Mouse (Mus musculus) neural tube, embryonic 15.5 days (tissue): ENCODE measurements around the gene Ect2l. TPM values are rescaled to one million over a fixed set of nuclear protein-coding genes. Genes with fewer than 3 reads are reported as not detected.

ENCODE experiments used
- ATAC-seq: fragments of 200-750 bp; cut with Nextera tagmentation; 2 replicates; pipeline ENCODE4 v1.8.0; 2017; ENCODE audit warnings: mild to moderate bottlenecking, moderate TSS enrichment, moderate library complexity; ENCODE audit not compliant: low FRiP score
- H3K27ac ChIP-seq: fragments of 300-500 bp; sonication (generic); replicated peaks from 2 replicates; pipeline ENCODE4 v1.5.1; 2015; ENCODE audit warnings: mild to moderate bottlenecking, inconsistent platforms
- H3K27me3 ChIP-seq: fragments of 300-500 bp; sonication (generic); replicated peaks from 2 replicates; pipeline ENCODE4 v1.6.1; 2015; ENCODE audit warnings: inconsistent platforms
- H3K36me3 ChIP-seq: fragments of 300-500 bp; sonication (generic); 2 replicates; pipeline ENCODE4 v1.6.1; 2015; ENCODE audit warnings: inconsistent platforms
- H3K4me1 ChIP-seq: fragments of 300-500 bp; sonication (generic); 2 replicates; pipeline ENCODE4 v1.6.1; 2015; ENCODE audit warnings: inconsistent platforms
- H3K4me2 ChIP-seq: fragments of 300-500 bp; sonication (generic); 2 replicates; pipeline ENCODE4 v1.6.1; 2015; ENCODE audit warnings: inconsistent platforms, mild to moderate bottlenecking, moderate library complexity
- H3K4me3 ChIP-seq: fragments of 300-500 bp; sonication (generic); replicated peaks from 2 replicates; pipeline ENCODE4 v1.5.1; 2015; ENCODE audit warnings: mild to moderate bottlenecking, inconsistent platforms
- H3K9ac ChIP-seq: fragments of 300-500 bp; sonication (generic); replicated peaks from 2 replicates; pipeline ENCODE4 v1.6.1; 2015; ENCODE audit warnings: mild to moderate bottlenecking, inconsistent platforms
- H3K9me3 ChIP-seq: fragments of 300-500 bp; sonication (generic); replicated peaks from 2 replicates; pipeline ENCODE4 v1.6.1; 2016; ENCODE audit warnings: inconsistent platforms
- WGBS: fragments of 180-500 bp; shearing (Covaris S2); methylation state at CpG from one replicate; pipeline ENCODE4 v1.1.7; 2015; ENCODE audit warnings: mixed read lengths; 5-methylcytosine and 5-hydroxymethylcytosine counted together
- polyA plus RNA-seq: library from polyadenylated mRNA; unstranded; fragments of >200 nt; fragmentation: Nextera tagmentation; extraction: Ambion mirVana; gene quantifications from 2 replicates; pipeline ENCODE4 v1.2.1, GENCODE M21; 2015

The Ect2l gene
- polyA plus RNA-seq, 1 experiment from 2014 or later = 0.49 TPM

GRCm38 (mm10) chr10:18131666-18132650, 78.7 kb downstream of the Ect2l start:
- Histone ChIP-seq H3K9ac (no peak overlapping the region), H3K4me1 (no peaks in the 10 kb centered on the region), H3K9me3 (no peaks in the 10 kb centered on the region), H3K27me3 (no peaks in the 10 kb centered on the region), H3K4me2 (no peak overlapping the region), H3K36me3 (no peaks in the 10 kb centered on the region; the same call in 1 of the 2 replicates), H3K27ac (no peak overlapping the region), H3K4me3 (no peak overlapping the region)
- whole genome bisulfite sequencing = 89% methylated on average over 10 of the region's 10 CpGs
- no peak; the same call in 1 of the 2 replicates for ATAC-seq

DNA sequence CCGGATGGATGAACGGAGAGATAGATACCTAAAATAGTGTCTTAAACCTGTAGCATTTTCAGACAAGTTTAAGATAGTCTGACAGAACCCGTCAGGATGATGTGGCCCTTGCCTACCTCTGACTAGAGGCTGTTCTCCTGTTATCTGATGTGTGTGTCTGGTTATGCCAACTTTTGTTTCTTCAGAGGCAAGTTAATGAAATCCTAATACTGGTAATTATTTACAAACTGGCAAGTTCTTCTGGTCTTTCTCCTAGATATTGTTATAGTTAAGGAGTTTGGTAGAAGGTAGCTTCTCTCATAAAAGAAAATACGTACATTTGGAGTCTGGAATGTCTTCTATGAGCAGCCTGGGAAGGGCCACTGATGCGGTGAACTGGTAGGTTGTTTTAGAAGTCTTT, 80.4 kb downstream of the Ect2l start:
- Histone ChIP-seq H3K27me3 (no peaks in the 10 kb centered on the region), H3K27ac (no peak overlapping the region), H3K9ac (no peak overlapping the region), H3K9me3 (no peaks in the 10 kb centered on the region), H3K4me1 (no peaks in the 10 kb centered on the region), H3K4me2 (no peak overlapping the region), H3K36me3 (peaks cover 7% of the 10 kb centered on the region), H3K4me3 (no peak overlapping the region)
- WGBS = 96% methylated on average over 5 of the region's 5 CpGs
- ATAC-seq = no peak

GRCm38 (mm10) chr10:18118336-18118735, 92.4 kb downstream of the Ect2l start:
- 65% methylated on average over 8 of the region's 8 CpGs for WGBS
- Histone ChIP-seq H3K4me2 (no peak overlapping the region), H3K9me3 (no peaks in the 10 kb centered on the region), H3K27me3 (no peaks in the 10 kb centered on the region), H3K36me3 (peaks cover 69% of the 10 kb centered on the region), H3K4me1 (0 out of 2 replicates have a peak, but pooled peaks cover 3% of the 10 kb centered on the region), H3K4me3 (no peak overlapping the region), H3K27ac (no peak overlapping the region), H3K9ac (no peak overlapping the region)
- no peak for ATAC-seq

- 0 out of 2 replicates have a peak, but pooled peaks cover 3% of the 10 kb centered on the region for H3K4me1 ChIP-seq
- H3K9ac ChIP-seq = no peak overlapping the region
- no peak overlapping the region for H3K4me2 ChIP-seq
- no peak for ATAC-seq
- H3K36me3 ChIP-seq = peaks cover 23% of the 10 kb centered on the region
- whole genome bisulfite sequencing = 67% methylated on average over 10 of the region's 10 CpGs
- no peak overlapping the region for H3K27ac ChIP-seq
- H3K9me3 ChIP-seq = no peaks in the 10 kb centered on the region
- H3K27me3 ChIP-seq = no peaks in the 10 kb centered on the region
- no peak overlapping the region for H3K4me3 ChIP-seq
Measured at GRCm38 (mm10) chr10:18113473-18114093, 97.1 kb downstream of the Ect2l start.

DNA sequence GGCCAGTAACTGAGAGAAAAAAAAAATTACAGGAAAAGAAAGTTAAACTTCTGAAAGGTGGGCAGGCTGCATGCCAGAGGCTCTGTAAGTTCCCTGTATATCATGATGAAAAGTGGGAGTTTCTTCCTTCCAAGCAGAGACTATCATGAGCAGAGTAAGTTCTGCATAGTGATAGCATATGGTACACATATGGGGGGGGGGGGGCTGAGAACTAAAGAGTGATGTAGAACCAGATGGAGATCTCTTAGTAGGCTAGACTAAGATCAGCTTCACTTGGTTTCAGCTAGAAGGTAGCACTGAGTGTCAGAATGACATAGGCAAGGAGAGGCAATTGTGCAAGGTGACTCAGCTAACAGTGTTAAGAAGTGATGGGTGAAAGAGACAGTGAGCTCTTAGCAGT, 99.8 kb downstream of the Ect2l start:
- no peak overlapping the region for H3K4me3 ChIP-seq
- H3K4me2 ChIP-seq = no peak overlapping the region
- no peak for ATAC-seq

DNA sequence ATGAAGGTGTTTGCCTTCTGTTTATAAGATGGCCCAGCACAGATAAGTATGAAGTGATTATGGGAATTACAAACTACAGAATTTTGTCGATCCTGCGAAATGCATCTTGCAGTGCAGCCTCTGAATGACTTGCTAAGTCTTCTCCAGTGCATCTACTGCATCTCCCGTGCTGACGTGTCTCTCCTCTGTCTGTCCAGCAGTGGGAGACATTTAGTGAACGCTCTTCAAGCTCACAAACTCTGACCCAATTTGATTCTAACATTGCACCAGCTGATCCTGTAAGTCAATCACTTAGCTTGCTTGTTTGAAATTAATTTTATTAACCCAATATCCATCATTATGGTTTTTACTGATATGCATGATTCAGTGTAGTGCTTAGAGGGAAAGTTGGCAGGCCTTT, 103.2 kb downstream of the Ect2l start:
- 82% methylated on average over 5 of the region's 5 CpGs for WGBS
- H3K36me3 ChIP-seq = peaks cover 20% of the 10 kb centered on the region
- no peaks in the 10 kb centered on the region for H3K9me3 ChIP-seq
- no peaks in the 10 kb centered on the region for H3K4me1 ChIP-seq
- H3K9ac ChIP-seq = no peak overlapping the region
- no peak for ATAC-seq
- H3K4me3 ChIP-seq = no peak overlapping the region
- H3K27me3 ChIP-seq = no peaks in the 10 kb centered on the region
- no peak overlapping the region for H3K4me2 ChIP-seq
- H3K27ac ChIP-seq = no peak overlapping the region

More for the DNA sequence above, 99.8 kb downstream of the Ect2l start:
- H3K36me3 ChIP-seq = peaks cover 10% of the 10 kb centered on the region
- H3K27me3 ChIP-seq = no peaks in the 10 kb centered on the region
- no peak overlapping the region for H3K9ac ChIP-seq
- H3K27ac ChIP-seq = no peak overlapping the region
- H3K4me1 ChIP-seq = 0 out of 2 replicates have a peak, but pooled peaks cover 3% of the 10 kb centered on the region
- H3K9me3 ChIP-seq = no peaks in the 10 kb centered on the region

DNA sequence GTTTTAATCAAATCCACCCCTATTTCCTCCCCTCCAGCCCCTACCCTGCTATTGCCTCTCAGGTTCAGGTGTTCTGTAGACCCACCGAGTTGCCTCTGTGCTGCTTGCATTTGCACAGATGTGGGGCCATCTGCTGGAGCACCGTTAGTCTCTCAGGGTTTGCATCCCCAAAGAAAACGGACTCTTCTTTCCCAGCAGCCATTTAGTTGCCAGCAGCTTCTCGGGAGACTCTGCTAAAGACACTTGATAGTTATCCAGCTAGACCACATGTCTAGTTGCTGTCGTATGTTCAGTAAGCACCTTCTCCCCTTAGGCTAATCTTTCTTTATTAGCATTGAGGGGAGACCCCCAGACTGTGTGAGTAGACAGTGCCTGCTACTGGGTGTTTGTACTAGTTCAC, 108.5 kb downstream of the Ect2l start:
- Histone ChIP-seq H3K9ac (no peak overlapping the region), H3K4me3 (no peak overlapping the region), H3K36me3 (peaks cover 26% of the 10 kb centered on the region), H3K4me2 (no peak overlapping the region), H3K27ac (no peak overlapping the region), H3K27me3 (no peaks in the 10 kb centered on the region), H3K4me1 (no peaks in the 10 kb centered on the region), H3K9me3 (no peaks in the 10 kb centered on the region)
- 45% methylated on average over 5 of the region's 5 CpGs for WGBS
- ATAC-seq = no peak

DNA sequence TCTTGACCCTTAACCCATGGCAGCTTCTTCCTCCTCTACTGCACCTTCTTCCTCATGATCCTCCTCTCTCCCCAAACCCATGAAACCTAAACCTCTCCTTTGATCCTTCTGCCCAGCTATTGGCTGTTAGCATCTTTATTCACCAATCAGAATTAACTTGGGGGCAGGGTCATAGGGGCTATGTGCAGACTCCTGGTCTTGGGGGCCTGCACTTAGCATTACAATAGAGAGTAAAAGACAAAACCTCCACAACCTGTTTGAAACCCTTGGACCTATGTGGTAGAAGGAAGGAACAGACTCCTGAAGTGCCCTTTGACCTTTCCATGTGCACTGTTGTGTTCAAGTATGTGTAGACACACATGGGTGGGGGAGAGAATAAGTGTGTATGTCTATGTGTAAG, 120.0 kb downstream of the Ect2l start:
- Histone ChIP-seq H3K4me1 (no peaks in the 10 kb centered on the region), H3K4me2 (no peak overlapping the region), H3K27ac (no peak overlapping the region), H3K9me3 (no peaks in the 10 kb centered on the region), H3K4me3 (no peak overlapping the region), H3K27me3 (no peaks in the 10 kb centered on the region), H3K36me3 (peaks cover 16% of the 10 kb centered on the region), H3K9ac (no peak overlapping the region)
- no peak for ATAC-seq

DNA sequence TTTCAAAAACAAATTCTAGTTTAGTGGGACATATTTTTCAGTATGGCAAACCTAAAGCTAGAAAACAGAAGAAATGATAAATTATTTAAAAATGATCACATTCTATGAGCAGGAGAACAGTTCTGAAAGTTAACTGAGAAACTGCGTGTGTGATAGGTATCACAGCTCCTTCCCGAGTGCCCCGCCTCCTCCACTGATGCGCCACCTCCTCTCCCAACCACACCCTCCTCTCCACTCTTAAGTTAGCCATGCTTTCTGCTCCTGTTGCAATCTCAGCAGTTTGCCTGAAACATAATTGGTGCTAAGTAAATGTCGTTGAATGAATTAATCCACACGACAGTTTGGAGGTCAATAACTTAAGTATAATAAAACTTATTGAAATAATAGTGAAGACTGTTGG, 127.9 kb downstream of the Ect2l start:
- 88% methylated on average over 6 of the region's 6 CpGs for WGBS
- H3K4me1 ChIP-seq = peaks cover 9% of the 10 kb centered on the region; the same call in 1 of the 2 replicates
- no peaks in the 10 kb centered on the region for H3K9me3 ChIP-seq
- H3K4me2 ChIP-seq = no peak overlapping the region
- no peak overlapping the region for H3K27ac ChIP-seq
- H3K36me3 ChIP-seq = no peaks in the 10 kb centered on the region
- H3K4me3 ChIP-seq = no peak overlapping the region
- H3K27me3 ChIP-seq = no peaks in the 10 kb centered on the region
- H3K9ac ChIP-seq = no peak overlapping the region
- no peak for ATAC-seq

GRCm38 (mm10) chr10:18081536-18081935, 129.2 kb downstream of the Ect2l start:
- no peak overlapping the region for H3K9ac ChIP-seq
- H3K27me3 ChIP-seq = no peaks in the 10 kb centered on the region
- H3K27ac ChIP-seq = no peak overlapping the region
- no peaks in the 10 kb centered on the region for H3K9me3 ChIP-seq
- ATAC-seq = no peak
- peaks cover 9% of the 10 kb centered on the region; the same call in 1 of the 2 replicates for H3K4me1 ChIP-seq
- no peaks in the 10 kb centered on the region for H3K36me3 ChIP-seq
- H3K4me2 ChIP-seq = no peak overlapping the region
- H3K4me3 ChIP-seq = no peak overlapping the region
- WGBS = 65% methylated on average over 1 of the region's 1 CpGs
